Mouse (Mus musculus) hindbrain, postnatal 0 days (tissue): ENCODE measurements around the gene Clec2l. TPM values are rescaled to one million over a fixed set of nuclear protein-coding genes. Genes with fewer than 3 reads are reported as not detected.

Source experiments
- ATAC-seq: fragments of 200-750 bp; cut with Nextera tagmentation; 2 replicates; pipeline ENCODE4 v1.8.0; 2017; ENCODE audit warnings: mild to moderate bottlenecking, moderate TSS enrichment, moderate library complexity
- DNase-seq: peaks from one replicate; pipeline ENCODE4 v3.0.0-alpha.2; 2015; ENCODE audit warnings: low spot score
- H3K27ac ChIP-seq: fragments of 300-500 bp; sonication (generic); 2 replicates; pipeline ENCODE4 v1.5.1; 2014; ENCODE audit warnings: mild to moderate bottlenecking
- H3K27me3 ChIP-seq: fragments of 300-500 bp; sonication (generic); 2 replicates; pipeline ENCODE4 v1.6.1; 2014; ENCODE audit warnings: low read length, mixed read lengths; ENCODE audit not compliant: insufficient read depth
- H3K36me3 ChIP-seq: fragments of 300-500 bp; sonication (generic); 2 replicates; pipeline ENCODE4 v1.6.1; 2014; ENCODE audit warnings: low read length, mixed read lengths; ENCODE audit not compliant: insufficient read depth
- H3K4me1 ChIP-seq: fragments of 300-500 bp; sonication (generic); 2 replicates; pipeline ENCODE4 v1.6.1; 2014; ENCODE audit warnings: antibody characterized with exemption, low read length, mixed read lengths; ENCODE audit not compliant: insufficient read depth
- H3K4me2 ChIP-seq: fragments of 300-500 bp; sonication (generic); 2 replicates; pipeline ENCODE4 v1.6.1; 2014; ENCODE audit warnings: low read depth, mild to moderate bottlenecking, low read length, moderate library complexity, mixed read lengths
- H3K4me3 ChIP-seq: fragments of 300-500 bp; sonication (generic); 2 replicates; pipeline ENCODE4 v1.5.1; 2014; ENCODE audit warnings: low read length
- H3K9ac ChIP-seq: fragments of 300-500 bp; sonication (generic); replicated peaks from 2 replicates; pipeline ENCODE4 v1.6.1; 2014; ENCODE audit warnings: mild to moderate bottlenecking, low read length, moderate library complexity, mixed read lengths
- H3K9me3 ChIP-seq: fragments of 300-500 bp; sonication (generic); 2 replicates; pipeline ENCODE4 v1.6.1; 2016; ENCODE audit warnings: low read length, mixed read lengths
- CTCF ChIP-seq: IDR thresholded peaks from 2 replicates; pipeline ENCODE4 v1.5.1; 2016; ENCODE audit warnings: antibody characterized with exemption, control low read depth, low read depth
- WGBS: fragments of 180-500 bp; shearing (Covaris S2); extraction: QIAGEN DNeasy Blood & Tissue Kit; methylation state at CpG from one replicate; pipeline ENCODE4 v1.1.7; 2014; 5-methylcytosine and 5-hydroxymethylcytosine counted together
- polyA plus RNA-seq: library from polyadenylated mRNA; unstranded; fragments of >200 nt; fragmentation: Nextera tagmentation; extraction: Ambion mirVana; gene quantifications from 2 replicates; pipeline ENCODE4 v1.2.1, GENCODE M21; 2015
- total RNA-seq: library from RNA; depleted of rRNA; stranded (reverse); fragments of >200 nt; gene quantifications from 2 replicates; pipeline ENCODE4 v1.2.3, GENCODE M21; 2014; rRNA removed

Clec2l gene
- 114 and 143 TPM in 2 replicates for total RNA-seq
- polyA plus RNA-seq: 50.9 and 53.0 TPM in 2 replicates

- TF ChIP-seq CTCF: no peak
- Histone ChIP-seq H3K27me3 (no peaks in the 10 kb centered on the region), H3K4me1 (peaks cover 7% of the 10 kb centered on the region; the same call in 1 of the 2 replicates), H3K4me2 (peak within 1 kb of the TSS; percentile 76), H3K4me3 (peak within 1 kb of the TSS; percentile 61), H3K9ac (peak within 1 kb of the TSS; percentile 66), H3K27ac (peak within 1 kb of the TSS; percentile 73), H3K9me3 (no peaks in the 10 kb centered on the region), H3K36me3 (no peaks in the 10 kb centered on the region)
- WGBS: 2% methylated on average over 58 of the region's 84 CpGs
- ATAC-seq: peak; percentile 91
- peak; percentile 80 for DNase-seq
These were observed at the start of gene Clec2l for GRCm38 (mm10) chr6:38662714-38663615. Gene Clec2l, plus strand, starts transcription at chr6:38663069.

GRCm38 (mm10) chr6:38622406-38622805, 40.5 kb upstream of the Clec2l start:
- ATAC-seq (no peak), DNase-seq (no peak)
- Histone ChIP-seq H3K36me3 (peaks cover 4% of the 10 kb centered on the region; the same call in 1 of the 2 replicates), H3K9me3 (peaks cover 3% of the 10 kb centered on the region; the same call in 1 of the 2 replicates), H3K4me3 (no peak overlapping the region), H3K4me1 (no peaks in the 10 kb centered on the region), H3K9ac (no peak overlapping the region), H3K27me3 (no peaks in the 10 kb centered on the region), H3K4me2 (no peak overlapping the region), H3K27ac (no peak overlapping the region)
- 86% methylated on average over 1 of the region's 1 CpGs for WGBS
- TF ChIP-seq CTCF: no peak

- ATAC-seq (no peak), DNase-seq (no peak)
- Histone ChIP-seq H3K4me1 (no peaks in the 10 kb centered on the region), H3K27ac (no peak overlapping the region), H3K36me3 (no peaks in the 10 kb centered on the region; the same call in 1 of the 2 replicates), H3K9me3 (no peaks in the 10 kb centered on the region), H3K27me3 (no peaks in the 10 kb centered on the region), H3K4me3 (no peak overlapping the region), H3K9ac (no peak overlapping the region), H3K4me2 (no peak overlapping the region)
- 78% methylated on average over 2 of the region's 2 CpGs for WGBS
- TF ChIP-seq CTCF: no peak
These were observed 39.4 kb upstream of the Clec2l start for GRCm38 (mm10) chr6:38623457-38623856.

GRCm38 (mm10) chr6:38624439-38624838, 38.4 kb upstream of the Clec2l start:
- no peaks in the 10 kb centered on the region for H3K9me3 ChIP-seq
- no peak overlapping the region for H3K4me2 ChIP-seq
- H3K9ac ChIP-seq: no peak overlapping the region
- TF ChIP-seq CTCF: no peak
- no peaks in the 10 kb centered on the region for H3K27me3 ChIP-seq
- WGBS: 49% methylated on average over 1 of the region's 1 CpGs
- H3K4me1 ChIP-seq: no peaks in the 10 kb centered on the region
- peak; percentile 21 for DNase-seq
- H3K27ac ChIP-seq: no peak overlapping the region
- ATAC-seq: no peak
- no peak overlapping the region for H3K4me3 ChIP-seq
- no peaks in the 10 kb centered on the region; the same call in 1 of the 2 replicates for H3K36me3 ChIP-seq

GRCm38 (mm10) chr6:38626086-38626485, 36.8 kb upstream of the Clec2l start:
- DNase-seq (no peak), ATAC-seq (no peak)
- Histone ChIP-seq H3K4me1 (no peaks in the 10 kb centered on the region), H3K9ac (no peak overlapping the region), H3K4me2 (no peak overlapping the region), H3K27me3 (no peaks in the 10 kb centered on the region), H3K36me3 (no peaks in the 10 kb centered on the region; the same call in 1 of the 2 replicates), H3K27ac (no peak overlapping the region), H3K9me3 (no peaks in the 10 kb centered on the region), H3K4me3 (no peak overlapping the region)
- 94% methylated on average over 5 of the region's 5 CpGs for WGBS
- TF ChIP-seq CTCF: no peak

GRCm38 (mm10) chr6:38627081-38627480, 35.8 kb upstream of the Clec2l start:
- Histone ChIP-seq H3K9me3 (no peaks in the 10 kb centered on the region), H3K4me1 (no peaks in the 10 kb centered on the region), H3K9ac (no peak overlapping the region), H3K36me3 (no peaks in the 10 kb centered on the region; the same call in 1 of the 2 replicates), H3K27me3 (no peaks in the 10 kb centered on the region), H3K27ac (no peak overlapping the region), H3K4me3 (no peak overlapping the region), H3K4me2 (no peak overlapping the region)
- no peak for TF ChIP-seq CTCF
- ATAC-seq (no peak), DNase-seq (no peak)
- 89% methylated on average over 4 of the region's 4 CpGs for WGBS
